Mouse (Mus musculus) stomach, embryonic 15.5 days (tissue): ENCODE results near the gene Fbxo42. TPM values are rescaled to one million over a fixed set of nuclear protein-coding genes. Genes with fewer than 3 reads are reported as not detected.

ENCODE experiments used
- ATAC-seq: fragments of 200-750 bp; cut with Nextera tagmentation; 2 replicates; pipeline ENCODE4 v1.8.0; 2017; ENCODE audit warnings: low read depth, moderate number of reproducible peaks, moderate TSS enrichment; ENCODE audit not compliant: insufficient read depth, low FRiP score
- H3K27ac ChIP-seq: fragments of 300-500 bp; sonication (generic); 2 replicates; pipeline ENCODE4 v1.5.1; 2015; ENCODE audit warnings: mild to moderate bottlenecking, inconsistent platforms
- H3K27me3 ChIP-seq: fragments of 300-500 bp; sonication (generic); replicated peaks from 2 replicates; pipeline ENCODE4 v1.6.1; 2015; ENCODE audit warnings: inconsistent platforms
- H3K36me3 ChIP-seq: fragments of 300-500 bp; sonication (generic); 2 replicates; pipeline ENCODE4 v1.6.1; 2015; ENCODE audit warnings: inconsistent platforms
- H3K4me1 ChIP-seq: fragments of 300-500 bp; sonication (generic); 2 replicates; pipeline ENCODE4 v1.6.1; 2015; ENCODE audit warnings: inconsistent platforms
- H3K4me2 ChIP-seq: fragments of 300-500 bp; sonication (generic); 2 replicates; pipeline ENCODE4 v1.6.1; 2015; ENCODE audit warnings: mild to moderate bottlenecking, inconsistent platforms
- H3K4me3 ChIP-seq: fragments of 300-500 bp; sonication (generic); replicated peaks from 2 replicates; pipeline ENCODE4 v1.5.1; 2015; ENCODE audit warnings: inconsistent platforms
- H3K9ac ChIP-seq: fragments of 300-500 bp; sonication (generic); 2 replicates; pipeline ENCODE4 v1.6.1; 2015; ENCODE audit warnings: inconsistent platforms
- H3K9me3 ChIP-seq: fragments of 300-500 bp; sonication (generic); 2 replicates; pipeline ENCODE4 v1.6.1; 2016; ENCODE audit warnings: inconsistent platforms
- WGBS: fragments of 180-500 bp; shearing (Covaris S2); methylation state at CpG from one replicate; pipeline ENCODE4 v1.1.7; 2015; 5-methylcytosine and 5-hydroxymethylcytosine counted together
- polyA plus RNA-seq: library from polyadenylated mRNA; unstranded; fragments of >200 nt; fragmentation: Nextera tagmentation; extraction: Ambion mirVana; gene quantifications from 2 replicates; pipeline ENCODE4 v1.2.1, GENCODE M21; 2015

The Fbxo42 gene
- polyA plus RNA-seq, 1 experiment from 2014 or later = 21.4 TPM

GRCm38 (mm10) chr4:141246089-141246997, 98.6 kb downstream of the Fbxo42 start:
- H3K36me3 ChIP-seq = 0 out of 2 replicates have a peak, but pooled peaks cover 5% of the 10 kb centered on the region
- peaks cover 64% of the 10 kb centered on the region for H3K4me1 ChIP-seq
- H3K4me3 ChIP-seq = peak overlapping the region; percentile 17
- H3K4me2 ChIP-seq = peak overlapping the region; percentile 80
- no peak overlapping the region for H3K27ac ChIP-seq
- no peak overlapping the region for H3K9ac ChIP-seq
- no peaks in the 10 kb centered on the region for H3K9me3 ChIP-seq
- no peak for ATAC-seq
- H3K27me3 ChIP-seq = peaks cover 22% of the 10 kb centered on the region
- 32% methylated on average over 24 of the region's 24 CpGs for WGBS

DNA sequence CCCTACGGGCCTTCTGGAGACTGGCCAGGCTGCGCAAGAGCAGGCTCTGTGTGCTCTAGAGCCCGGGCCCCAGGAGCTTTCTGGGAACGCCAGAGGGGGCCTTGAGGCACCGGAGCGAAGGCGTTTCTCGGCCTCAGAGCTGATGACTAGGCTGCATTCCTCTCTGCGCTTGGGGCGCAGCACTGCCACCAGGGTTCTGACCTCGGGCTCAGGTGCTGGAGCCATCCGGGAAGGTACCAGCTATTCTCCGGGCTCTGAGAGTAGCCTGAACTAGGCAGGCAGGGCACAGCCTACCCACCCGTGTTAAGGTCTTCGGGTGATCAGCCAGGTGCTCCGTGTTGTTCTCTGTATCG, 99.3 kb downstream of the Fbxo42 start:
- no peak overlapping the region for H3K27ac ChIP-seq
- H3K4me3 ChIP-seq = peak overlapping the region; percentile 49
- H3K9me3 ChIP-seq = no peaks in the 10 kb centered on the region
- WGBS = 14% methylated on average over 17 of the region's 17 CpGs
- H3K9ac ChIP-seq = no peak overlapping the region
- H3K4me2 ChIP-seq = peak overlapping the region; percentile 80
- peaks cover 22% of the 10 kb centered on the region for H3K27me3 ChIP-seq
- peaks cover 59% of the 10 kb centered on the region for H3K4me1 ChIP-seq
- 0 out of 2 replicates have a peak, but pooled peaks cover 7% of the 10 kb centered on the region for H3K36me3 ChIP-seq
- ATAC-seq = no peak

GRCm38 (mm10) chr4:141247776-141248613, 100.3 kb downstream of the Fbxo42 start:
- WGBS = 1% methylated on average over 57 of the region's 60 CpGs
- H3K27ac ChIP-seq = peak overlapping the region; percentile 51

GRCm38 (mm10) chr4:141248614-141248978, 100.9 kb downstream of the Fbxo42 start:
- Histone ChIP-seq H3K9me3 (no peaks in the 10 kb centered on the region), H3K27ac (0 out of 2 replicates have a peak overlapping the region, but pooled peaks have one; percentile 51), H3K4me2 (peak overlapping the region; percentile 80), H3K9ac (no peak overlapping the region), H3K4me1 (peaks cover 47% of the 10 kb centered on the region), H3K36me3 (0 out of 2 replicates have a peak, but pooled peaks cover 7% of the 10 kb centered on the region), H3K27me3 (peaks cover 22% of the 10 kb centered on the region), H3K4me3 (peak overlapping the region; percentile 49)
- peak; percentile 45 for ATAC-seq
- 14% methylated on average over 11 of the region's 11 CpGs for WGBS

More at GRCm38 (mm10) chr4:141247776-141248613, 100.3 kb downstream of the Fbxo42 start:
- H3K4me1 ChIP-seq = peaks cover 50% of the 10 kb centered on the region
- H3K9me3 ChIP-seq = no peaks in the 10 kb centered on the region
- H3K27me3 ChIP-seq = peaks cover 22% of the 10 kb centered on the region
- peak overlapping the region; percentile 80 for H3K4me2 ChIP-seq
- peak overlapping the region; percentile 49 for H3K4me3 ChIP-seq
- 0 out of 2 replicates have a peak, but pooled peaks cover 7% of the 10 kb centered on the region for H3K36me3 ChIP-seq
- peak; percentile 54 for ATAC-seq
- peak overlapping the region; percentile 22; the same call in 1 of the 2 replicates for H3K9ac ChIP-seq

GRCm38 (mm10) chr4:141249383-141249782, 101.7 kb downstream of the Fbxo42 start:
- H3K4me1 ChIP-seq = peaks cover 50% of the 10 kb centered on the region
- WGBS = 84% methylated on average over 11 of the region's 11 CpGs

GRCm38 (mm10) chr4:141251071-141251470, 103.4 kb downstream of the Fbxo42 start:
- peaks cover 42% of the 10 kb centered on the region for H3K4me1 ChIP-seq
- WGBS = 84% methylated on average over 8 of the region's 8 CpGs
- no peak for ATAC-seq
- no peak overlapping the region for H3K4me2 ChIP-seq
- H3K9me3 ChIP-seq = no peaks in the 10 kb centered on the region
- H3K27ac ChIP-seq = no peak overlapping the region
- no peak overlapping the region for H3K4me3 ChIP-seq
- peaks cover 22% of the 10 kb centered on the region for H3K27me3 ChIP-seq
- H3K9ac ChIP-seq = no peak overlapping the region
- H3K36me3 ChIP-seq = 0 out of 2 replicates have a peak, but pooled peaks cover 12% of the 10 kb centered on the region

More at GRCm38 (mm10) chr4:141249383-141249782, 101.7 kb downstream of the Fbxo42 start:
- Histone ChIP-seq H3K9ac (no peak overlapping the region), H3K4me3 (no peak overlapping the region), H3K36me3 (0 out of 2 replicates have a peak, but pooled peaks cover 7% of the 10 kb centered on the region), H3K4me2 (no peak overlapping the region), H3K27me3 (peaks cover 22% of the 10 kb centered on the region), H3K9me3 (no peaks in the 10 kb centered on the region), H3K27ac (no peak overlapping the region)
- ATAC-seq = no peak

DNA sequence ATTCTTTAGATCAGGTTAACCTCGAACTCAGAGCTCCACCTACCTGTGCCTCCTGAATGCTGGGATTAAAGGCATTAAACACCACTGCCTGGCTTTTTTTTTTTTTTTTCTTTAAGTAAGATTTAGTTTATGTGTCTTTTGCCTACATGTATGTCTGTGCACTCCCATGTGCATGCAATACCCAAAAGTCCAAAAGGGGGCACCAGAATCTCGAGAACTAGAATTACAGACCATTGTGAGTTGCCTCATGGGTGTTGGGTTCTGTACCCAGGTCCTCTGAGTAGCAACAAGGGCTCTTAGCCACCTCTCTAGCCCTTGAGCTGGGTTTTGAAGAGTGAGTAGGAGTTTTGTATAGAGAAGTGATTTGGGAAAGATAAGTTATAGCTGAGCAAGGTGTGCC, 104.9 kb downstream of the Fbxo42 start:
- 67% methylated on average over 2 of the region's 2 CpGs for WGBS
- Histone ChIP-seq H3K27ac (no peak overlapping the region), H3K4me2 (no peak overlapping the region), H3K9ac (no peak overlapping the region), H3K9me3 (no peaks in the 10 kb centered on the region), H3K4me3 (no peak overlapping the region), H3K27me3 (peaks cover 8% of the 10 kb centered on the region; the same call in 1 of the 2 replicates), H3K4me1 (peaks cover 31% of the 10 kb centered on the region), H3K36me3 (0 out of 2 replicates have a peak, but pooled peaks cover 12% of the 10 kb centered on the region)
- ATAC-seq = no peak

Other genes with a start within 250 kb of the Fbxo42 start
- gene Padi2, start 241.6 kb upstream of the Fbxo42 start, polyA plus RNA-seq = 2.7 and 3.0 TPM in 2 replicates
- 419 and 423 TPM in 2 replicates for gene Sdhb, start 186.7 kb upstream of the Fbxo42 start, polyA plus RNA-seq
- 42.7 and 45.9 TPM in 2 replicates for gene Atp13a2, start 161.0 kb upstream of the Fbxo42 start, polyA plus RNA-seq
- gene Mfap2, start 137.5 kb upstream of the Fbxo42 start, polyA plus RNA-seq = 418 and 436 TPM in 2 replicates
- 4.2 and 5.9 TPM in 2 replicates for gene Crocc, start 87.4 kb upstream of the Fbxo42 start, polyA plus RNA-seq
- 81.4 and 82.0 TPM in 2 replicates for gene Necap2, start 69.6 kb upstream of the Fbxo42 start, polyA plus RNA-seq
- gene Spata21, start 59.6 kb upstream of the Fbxo42 start, polyA plus RNA-seq = 0.05 and 0.15 TPM in 2 replicates
- 34.5 and 44.3 TPM in 2 replicates for gene Szrd1, start 8.1 kb upstream of the Fbxo42 start, polyA plus RNA-seq
- gene Rsg1, start 66.0 kb downstream of the Fbxo42 start, polyA plus RNA-seq = 5.8 TPM in 2 replicates
- 20.9 and 24.3 TPM in 2 replicates for gene Arhgef19, start 91.6 kb downstream of the Fbxo42 start, polyA plus RNA-seq
- gene Epha2, start 153.3 kb downstream of the Fbxo42 start, polyA plus RNA-seq = 5.9 and 7.3 TPM in 2 replicates
- 2.8 and 3.9 TPM in 2 replicates for gene Fam131c, start 220.3 kb downstream of the Fbxo42 start, polyA plus RNA-seq